Mouse (Mus musculus): ENCODE results near the gene Tbkbp1.
"Not testable (repeated sequence)": the region's sequence is repeated elsewhere in the genome, so short reads cannot be mapped to it uniquely, and the experiment has no call there.

Gene Tbkbp1

DNA sequence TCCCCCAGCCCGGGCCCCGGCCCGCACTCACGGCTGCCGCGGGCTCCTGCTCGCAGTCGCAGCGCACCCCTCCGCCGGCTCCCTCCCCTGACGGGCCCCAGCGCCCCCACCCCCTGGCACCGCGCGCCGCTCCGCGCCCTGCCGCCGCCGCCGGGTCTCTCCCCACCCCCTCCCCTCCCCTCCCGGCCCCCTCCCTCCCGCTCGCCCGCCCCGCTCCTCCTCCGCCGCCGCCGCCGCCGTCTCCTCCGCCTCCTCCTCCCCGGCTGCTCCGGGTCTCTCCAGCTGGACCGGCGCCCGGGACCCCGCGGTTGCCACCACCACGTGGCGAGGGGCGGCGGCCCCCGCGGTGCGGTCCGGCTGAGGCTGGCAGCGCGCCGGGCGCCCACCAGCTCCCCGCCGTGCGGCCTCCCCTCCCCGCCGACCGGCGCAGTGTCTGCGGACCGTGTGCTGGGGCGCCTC lies at the start of gene Tbkbp1:
Tbkbp1 (minus strand) TSS at position 153 of the 459 bp plus-strand sequence.
- DNase-seq (ENCODE audit: low spot score in 2 of 2): no peak

- DNase-seq (ENCODE audit: low spot score in 2 of 2): no peak
Observed at GRCm38 (mm10) chr11:97199519-97199918, 48.2 kb upstream of the Tbkbp1 start.

GRCm38 (mm10) chr11:97198601-97199000 lies 47.3 kb upstream of the Tbkbp1 start:
- DNase-seq (ENCODE audit: low spot score in 2 of 2): no peak

DNA sequence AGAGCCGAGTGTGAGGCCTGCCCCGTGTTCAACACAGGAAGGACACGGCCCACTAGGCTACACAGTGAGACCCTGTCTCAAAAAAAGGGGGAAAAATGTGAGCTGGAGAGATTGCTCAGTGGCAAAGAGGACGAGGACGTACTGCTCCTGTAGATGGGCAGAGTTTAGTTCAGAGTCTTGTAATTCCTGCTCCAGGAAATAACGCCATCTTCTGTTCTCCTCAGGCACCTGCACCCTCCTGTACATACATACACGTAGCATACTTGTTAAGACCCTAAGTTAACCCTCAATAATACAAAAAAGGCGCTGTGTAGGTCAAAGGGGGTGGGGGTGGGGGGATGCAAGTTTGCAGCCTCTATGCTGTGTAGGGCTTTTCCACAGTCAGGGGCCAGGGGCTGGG lies 45.7 kb upstream of the Tbkbp1 start:
- DNase-seq (ENCODE audit: low spot score in 2 of 2): no peak

- DNase-seq (ENCODE audit: low spot score in 2 of 2): no peak
Observed at GRCm38 (mm10) chr11:97196541-97196940, 45.2 kb upstream of the Tbkbp1 start.

- DNase-seq (ENCODE audit: low spot score in 2 of 2): no peak
Observed at GRCm38 (mm10) chr11:97192621-97192951, 41.3 kb upstream of the Tbkbp1 start.

- DNase-seq (ENCODE audit: low spot score in 2 of 2): no peak
Observed at GRCm38 (mm10) chr11:97191915-97192620, 40.8 kb upstream of the Tbkbp1 start.

DNA sequence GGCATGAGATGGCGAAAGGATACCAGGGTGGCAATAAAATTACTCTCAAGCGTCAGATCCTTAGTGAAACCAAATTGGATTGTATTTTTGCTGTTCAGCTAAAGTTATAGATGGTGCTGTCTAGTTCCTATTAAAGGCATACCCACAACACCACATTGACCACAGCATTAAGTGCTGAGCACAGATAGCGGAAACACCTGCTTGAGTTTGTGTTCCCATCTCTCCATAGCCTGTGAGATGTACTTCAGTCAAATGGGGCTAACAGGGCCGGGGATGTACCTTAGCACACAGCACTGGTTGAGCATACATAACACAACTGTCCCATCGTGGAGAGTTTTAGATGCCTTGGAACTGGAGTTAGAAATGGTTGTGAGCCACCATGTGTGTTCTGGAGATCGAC lies 39.7 kb upstream of the Tbkbp1 start:
- DNase-seq (ENCODE audit: low spot score in 2 of 2): no peak

- DNase-seq (ENCODE audit: low spot score in 2 of 2): not testable (repeated sequence)
Observed at GRCm38 (mm10) chr11:97189645-97190044, 38.4 kb upstream of the Tbkbp1 start.

- DNase-seq (ENCODE audit: low spot score in 2 of 2): no peak
Observed at GRCm38 (mm10) chr11:97189231-97189630, 37.9 kb upstream of the Tbkbp1 start.

- no peak for DNase-seq (ENCODE audit: low spot score in 2 of 2)
Observed at GRCm38 (mm10) chr11:97188643-97188955, 37.3 kb upstream of the Tbkbp1 start.

- DNase-seq (ENCODE audit: low spot score in 2 of 2): peak; percentile 97
Observed at GRCm38 (mm10) chr11:97187764-97188642, 36.7 kb upstream of the Tbkbp1 start, which contains the start of gene Kpnb1. Gene Kpnb1, minus strand, starts transcription at chr11:97187881.

DNA sequence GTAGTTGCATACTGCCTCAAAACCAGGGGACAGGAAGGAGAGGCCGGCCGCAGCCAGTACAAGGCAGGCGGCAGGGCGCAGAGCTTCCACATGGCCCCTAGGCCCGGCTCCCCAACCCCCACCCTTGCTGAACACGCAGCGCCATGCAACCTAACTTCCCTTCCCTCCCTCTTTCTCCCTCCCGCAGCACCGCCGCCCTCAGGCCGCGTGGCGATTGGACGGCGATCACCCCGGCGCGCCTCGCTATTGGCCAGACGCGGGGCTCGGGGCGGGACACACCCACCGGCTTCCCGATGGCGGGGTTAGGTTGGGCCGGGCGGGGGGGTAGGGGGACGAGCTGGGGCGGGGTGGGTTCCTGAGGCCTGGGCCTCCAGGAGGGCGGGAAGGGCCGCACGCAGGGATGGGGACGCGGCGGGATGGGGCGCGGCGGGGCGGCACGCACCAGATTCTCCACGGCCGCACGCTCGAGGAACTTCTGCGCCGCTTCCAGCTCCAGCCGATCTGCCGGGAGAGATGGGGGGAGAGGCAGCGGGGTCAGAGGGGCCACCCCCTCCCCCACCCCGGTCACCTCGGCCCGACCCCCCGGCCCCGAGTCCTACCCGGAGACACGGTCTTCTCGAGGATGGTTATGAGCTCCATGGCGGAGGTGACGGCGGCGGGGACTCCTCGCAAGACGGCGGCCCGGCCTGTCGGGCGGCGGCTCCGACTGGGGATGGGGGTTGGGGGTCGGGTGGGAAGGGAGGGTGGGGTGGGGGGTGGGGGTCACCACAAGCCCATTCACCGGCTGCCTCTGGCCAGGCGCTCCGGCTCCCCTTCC lies 35.9 kb upstream of the Tbkbp1 start:
- DNase-seq (ENCODE audit: low spot score in 2 of 2): peak; percentile 94 to 98

DNA sequence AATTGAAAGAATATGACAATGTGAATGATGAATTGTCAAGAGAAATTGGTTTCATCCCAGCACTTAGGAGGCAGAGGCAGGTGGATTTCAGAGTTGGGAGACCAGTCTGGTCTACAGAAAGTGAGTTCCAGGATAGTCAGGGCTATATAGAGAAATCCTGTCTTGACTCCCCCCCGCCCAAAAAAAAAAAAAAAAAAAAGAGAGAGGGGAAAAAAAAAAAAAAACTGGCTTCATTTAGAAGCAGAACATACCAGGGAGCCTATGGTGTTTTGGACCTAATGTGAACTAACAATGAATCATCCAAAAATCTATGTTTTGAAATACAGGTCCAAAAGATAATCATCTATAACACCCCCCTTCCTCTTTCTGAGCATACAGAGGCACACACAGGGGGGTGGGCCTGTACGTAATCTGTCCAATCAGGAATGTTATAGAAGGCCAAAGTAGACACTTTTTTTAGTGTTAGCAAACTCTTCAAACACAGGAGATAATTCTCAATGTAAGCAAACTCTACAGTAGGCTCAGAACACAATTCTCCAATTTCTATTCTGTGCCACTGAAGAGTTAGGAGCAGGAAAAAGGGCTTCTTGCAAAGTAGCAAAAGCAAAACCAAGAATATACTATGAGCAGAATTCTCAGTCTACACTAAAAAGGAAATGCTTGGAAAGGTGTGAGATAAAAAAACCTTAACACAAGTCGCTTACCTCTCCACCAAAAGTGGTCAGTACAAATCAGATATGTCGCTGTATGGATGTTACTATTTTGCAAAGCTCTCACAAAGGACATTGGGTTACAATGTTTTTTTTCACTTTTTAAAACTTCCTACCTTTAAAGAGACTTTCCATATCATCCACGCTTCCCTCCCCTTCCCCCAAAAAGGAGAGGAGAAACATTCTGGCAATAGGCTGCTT lies 34.7 kb upstream of the Tbkbp1 start:
- no peak for DNase-seq (ENCODE audit: low spot score in 2 of 2)

DNA sequence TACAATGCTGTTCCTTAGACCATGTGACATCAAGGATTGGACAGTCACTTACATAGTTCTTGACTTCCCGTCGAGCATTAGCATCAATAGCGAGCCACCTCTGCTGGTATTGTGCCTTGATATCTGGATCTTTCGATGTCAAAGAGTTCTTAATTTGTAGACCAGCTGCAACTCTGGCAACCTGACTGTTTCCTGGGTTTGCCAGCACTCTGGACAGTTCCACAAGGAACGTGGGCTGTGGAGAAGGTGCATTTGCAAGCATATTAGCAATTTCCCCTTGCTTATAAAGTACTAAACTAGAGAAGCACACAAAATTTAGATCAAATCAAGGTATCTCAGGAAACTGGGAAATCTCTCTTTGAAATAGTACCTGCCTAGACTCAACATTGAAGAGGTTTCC lies 33.6 kb upstream of the Tbkbp1 start:
- DNase-seq (ENCODE audit: low spot score in 2 of 2): no peak

DNA sequence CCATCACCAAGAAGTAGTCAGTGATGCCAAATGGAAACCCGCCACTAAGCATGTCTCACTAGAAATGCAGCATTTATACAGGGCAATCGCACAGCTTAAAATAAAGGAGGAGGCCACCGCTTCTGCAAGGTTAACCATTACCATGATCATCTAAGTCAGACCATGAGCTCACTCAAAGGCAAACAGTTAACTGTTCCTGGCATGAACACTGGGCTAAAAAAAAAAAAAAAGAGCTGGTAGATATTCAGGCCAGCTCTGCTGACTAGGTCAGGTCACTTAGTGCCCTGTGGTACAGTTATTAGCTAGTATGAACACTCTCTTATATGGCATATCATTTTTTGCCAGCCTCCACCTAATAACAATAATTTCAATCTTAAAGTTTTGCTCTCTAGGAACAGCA lies 31.2 kb upstream of the Tbkbp1 start:
- DNase-seq (ENCODE audit: low spot score in 2 of 2): no peak

DNA sequence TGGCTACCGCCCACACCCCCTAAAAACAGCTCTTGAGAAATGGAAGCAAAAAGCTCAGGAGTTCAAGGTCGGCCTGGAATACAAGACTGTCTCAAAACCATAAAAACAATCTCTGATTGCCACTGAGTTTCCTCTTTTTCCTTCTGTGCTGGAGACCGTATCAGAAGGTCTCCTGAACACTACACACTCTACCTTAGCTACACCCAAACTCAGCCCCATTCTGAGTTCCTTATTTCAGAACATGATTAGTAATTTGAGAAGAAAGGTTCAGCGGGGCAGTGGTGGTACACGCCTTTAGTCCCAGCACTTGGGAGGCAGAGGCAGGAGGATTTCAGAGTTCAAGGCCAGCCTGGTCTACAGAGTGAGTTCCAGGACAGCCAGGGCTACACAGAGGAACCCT lies 29.8 kb upstream of the Tbkbp1 start:
- no peak for DNase-seq (ENCODE audit: low spot score in 2 of 2)

DNA sequence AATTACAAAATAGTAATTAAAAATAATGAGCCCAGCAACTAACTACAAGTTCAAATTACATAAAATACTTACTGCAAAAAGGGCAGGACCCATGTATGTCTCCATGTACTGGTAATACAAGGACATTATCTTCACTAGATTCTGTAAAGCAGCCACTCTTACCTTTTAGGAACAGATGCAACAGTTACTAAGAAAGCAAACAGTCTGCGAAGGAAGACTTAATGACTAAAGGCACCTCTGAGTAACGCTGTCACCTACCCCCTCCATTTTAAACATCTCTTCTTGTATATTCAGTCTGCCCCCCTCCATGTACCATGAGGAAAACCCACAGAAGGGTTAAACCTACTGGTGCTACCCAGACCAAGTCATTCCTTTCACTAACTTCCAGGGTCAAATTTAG lies 26.9 kb upstream of the Tbkbp1 start:
- DNase-seq (ENCODE audit: low spot score in 2 of 2): no peak

GRCm38 (mm10) chr11:97176851-97177250 lies 25.6 kb upstream of the Tbkbp1 start:
- peak; percentile 57 for DNase-seq (ENCODE audit: low spot score in 2 of 2)

DNA sequence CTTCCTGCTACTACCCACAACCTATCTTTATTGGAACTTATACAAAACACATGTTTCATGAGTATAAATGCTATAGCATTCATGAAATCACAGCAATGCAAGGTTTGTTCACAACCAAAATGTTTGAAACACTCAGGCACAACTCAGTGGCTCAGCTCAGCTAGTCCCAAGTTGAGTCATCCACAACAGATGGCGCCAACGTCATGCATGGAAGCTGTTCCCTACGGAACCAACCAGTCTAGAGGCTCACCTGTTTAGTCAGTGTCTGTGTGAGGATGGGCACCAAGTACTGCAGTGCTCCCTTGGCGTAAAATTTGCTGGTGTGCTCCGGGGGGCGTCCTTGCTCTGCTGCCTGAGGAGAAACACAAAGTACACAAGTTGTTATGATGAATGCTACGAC lies 24.2 kb upstream of the Tbkbp1 start:
- DNase-seq (ENCODE audit: low spot score in 2 of 2): peak; percentile 58 to 68

DNA sequence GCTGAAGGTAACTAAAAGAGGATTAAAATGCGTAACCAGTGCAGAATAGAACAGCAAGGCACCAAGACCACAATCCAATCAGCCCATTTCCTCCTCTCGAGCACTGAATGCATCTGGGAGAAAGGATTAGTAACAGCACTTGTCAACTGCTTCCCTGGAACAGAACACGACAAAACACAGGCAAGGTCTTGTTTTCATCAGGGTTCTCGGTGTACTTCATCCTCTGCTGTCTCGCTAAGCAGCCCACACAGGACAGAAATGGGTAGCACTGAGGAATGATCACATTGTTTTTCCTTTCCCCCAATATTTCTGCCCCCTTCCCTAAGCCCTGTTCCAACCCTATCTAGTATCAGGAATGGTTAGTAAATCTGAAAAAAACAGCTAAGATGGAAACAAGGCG lies 9.0 kb upstream of the Tbkbp1 start:
- DNase-seq (ENCODE audit: low spot score in 2 of 2): no peak
